Mouse (Mus musculus): ENCODE results near the gene Cask. TPM values are rescaled to one million over a fixed set of nuclear protein-coding genes. Genes with fewer than 3 reads are reported as not detected.

Gene Cask
- total and polyA plus RNA-seq, 2 experiments from 2014 or later, result 79.5 to 146 TPM

DNA sequence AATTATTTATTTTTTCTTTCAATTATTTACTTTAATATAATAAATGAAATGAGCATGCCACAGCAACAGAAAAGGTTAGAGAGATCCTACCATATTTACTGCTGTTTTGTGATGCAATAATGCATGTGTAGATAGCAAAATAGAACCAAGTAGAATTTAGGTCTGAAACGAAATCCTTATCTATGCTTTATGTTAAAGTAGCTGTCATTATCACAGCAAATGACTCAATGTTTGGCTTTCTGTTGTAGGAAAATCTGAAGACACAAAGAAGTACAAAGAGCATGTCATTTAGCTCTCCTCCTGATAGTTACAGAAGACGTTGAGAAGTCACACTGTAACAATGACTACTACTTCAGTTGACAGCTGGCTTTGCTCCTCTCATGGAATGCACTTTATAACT, 212.3 kb downstream of the Cask start:
- H3K4me3 ChIP-seq (ENCODE audit: low read depth, low read length), result no peak overlapping the region
- no peaks in the 10 kb centered on the region for H3K4me1 ChIP-seq (ENCODE audit: insufficient read depth, low read length)
- no peaks in the 10 kb centered on the region for H3K36me3 ChIP-seq (ENCODE audit: insufficient read depth, low read length)
- no peak for TF ChIP-seq CTCF (IDR thresholded peaks at IDR 0.05)
- H3K27me3 ChIP-seq (ENCODE audit: insufficient read depth, low read length), result no peaks in the 10 kb centered on the region
- DNase-seq (ENCODE audit: low spot score) (no peak), ATAC-seq (ENCODE audit: low FRiP score) (no peak)
- H3K27ac ChIP-seq (ENCODE audit: low read depth, low read length), result no peak overlapping the region
- WGBS, result 60% methylated on average over 2 of the region's 2 CpGs
- H3K9me3 ChIP-seq (ENCODE audit: low read length), result no peaks in the 10 kb centered on the region
- no peak overlapping the region for H3K4me2 ChIP-seq (ENCODE audit: low read depth, low read length, poor library complexity, severe bottlenecking)
- no peak overlapping the region for H3K9ac ChIP-seq (replicated peaks; ENCODE audit: low read length, poor library complexity, severe bottlenecking)

GRCm38 (mm10) chrX:13636398-13636797, 214.8 kb downstream of the Cask start:
- ATAC-seq (ENCODE audit: low FRiP score), result no peak
- no peak overlapping the region for H3K27ac ChIP-seq (ENCODE audit: low read depth, low read length)
- no peak overlapping the region for H3K4me3 ChIP-seq (ENCODE audit: low read depth, low read length)
- H3K36me3 ChIP-seq (ENCODE audit: insufficient read depth, low read length), result no peaks in the 10 kb centered on the region
- H3K4me2 ChIP-seq (ENCODE audit: low read depth, low read length, poor library complexity, severe bottlenecking), result no peak overlapping the region
- no peaks in the 10 kb centered on the region for H3K4me1 ChIP-seq (ENCODE audit: insufficient read depth, low read length)
- no peak for DNase-seq (ENCODE audit: low spot score)
- H3K9ac ChIP-seq (replicated peaks; ENCODE audit: low read length, poor library complexity, severe bottlenecking), result no peak overlapping the region
- no peaks in the 10 kb centered on the region for H3K27me3 ChIP-seq (ENCODE audit: insufficient read depth, low read length)
- no peak for TF ChIP-seq CTCF (IDR thresholded peaks at IDR 0.05)
- no peaks in the 10 kb centered on the region for H3K9me3 ChIP-seq (ENCODE audit: low read length)
- WGBS, result 88% methylated on average over 1 of the region's 1 CpGs

GRCm38 (mm10) chrX:13631599-13632283, 219.4 kb downstream of the Cask start, which contains the start of gene Gpr34:
Gene Gpr34 (plus strand): TSS chrX:13632089.
- no peak for TF ChIP-seq CTCF (IDR thresholded peaks at IDR 0.05)
- no peak within 1 kb of the TSS for H3K27ac ChIP-seq (ENCODE audit: low read depth, low read length)
- H3K4me2 ChIP-seq (ENCODE audit: low read depth, low read length, poor library complexity, severe bottlenecking), result no peak within 1 kb of the TSS
- DNase-seq (ENCODE audit: low spot score) (no peak), ATAC-seq (ENCODE audit: low FRiP score) (no peak)
- 76% methylated on average over 5 of the region's 5 CpGs for WGBS
- no peaks in the 10 kb centered on the region for H3K27me3 ChIP-seq (ENCODE audit: insufficient read depth, low read length)
- no peaks in the 10 kb centered on the region for H3K4me1 ChIP-seq (ENCODE audit: insufficient read depth, low read length)
- no peaks in the 10 kb centered on the region for H3K36me3 ChIP-seq (ENCODE audit: insufficient read depth, low read length)
- no peaks in the 10 kb centered on the region for H3K9me3 ChIP-seq (ENCODE audit: low read length)
- H3K9ac ChIP-seq (replicated peaks; ENCODE audit: low read length, poor library complexity, severe bottlenecking), result no peak within 1 kb of the TSS
- no peak within 1 kb of the TSS for H3K4me3 ChIP-seq (ENCODE audit: low read depth, low read length)

DNA sequence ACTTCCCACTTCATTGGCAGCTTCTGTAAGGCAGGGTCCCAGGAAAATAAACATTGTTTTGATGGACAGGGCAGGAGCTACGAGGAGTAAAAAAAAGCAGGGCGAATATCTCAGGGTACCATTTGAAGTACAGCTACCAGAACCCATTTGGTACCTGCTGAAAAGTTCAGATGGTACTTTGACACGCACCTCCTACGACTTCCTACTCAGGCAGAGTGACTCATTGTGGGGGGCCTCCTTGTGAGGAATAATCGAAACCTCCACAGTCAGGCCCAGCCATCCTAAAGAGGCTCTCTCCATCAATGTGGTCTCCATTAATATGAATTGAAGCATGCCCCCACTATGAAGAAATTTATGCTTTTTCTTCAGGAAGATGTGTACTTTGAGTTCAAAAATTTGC, 228.5 kb downstream of the Cask start:
- H3K27me3 ChIP-seq (ENCODE audit: insufficient read depth, low read length), result no peaks in the 10 kb centered on the region
- no peak overlapping the region for H3K4me2 ChIP-seq (ENCODE audit: low read depth, low read length, poor library complexity, severe bottlenecking)
- 86% methylated on average over 5 of the region's 5 CpGs for WGBS
- no peak overlapping the region for H3K27ac ChIP-seq (ENCODE audit: low read depth, low read length)
- H3K9ac ChIP-seq (replicated peaks; ENCODE audit: low read length, poor library complexity, severe bottlenecking), result no peak overlapping the region
- no peak overlapping the region for H3K4me3 ChIP-seq (ENCODE audit: low read depth, low read length)
- no peaks in the 10 kb centered on the region for H3K36me3 ChIP-seq (ENCODE audit: insufficient read depth, low read length)
- H3K4me1 ChIP-seq (ENCODE audit: insufficient read depth, low read length), result no peaks in the 10 kb centered on the region
- DNase-seq (ENCODE audit: low spot score) (no peak), ATAC-seq (ENCODE audit: low FRiP score) (no peak)
- TF ChIP-seq CTCF (IDR thresholded peaks at IDR 0.05), result no peak
- no peaks in the 10 kb centered on the region for H3K9me3 ChIP-seq (ENCODE audit: low read length)

- no peaks in the 10 kb centered on the region for H3K4me1 ChIP-seq (ENCODE audit: insufficient read depth, low read length)
- H3K27me3 ChIP-seq (ENCODE audit: insufficient read depth, low read length), result no peaks in the 10 kb centered on the region
- no peaks in the 10 kb centered on the region for H3K36me3 ChIP-seq (ENCODE audit: insufficient read depth, low read length)
- TF ChIP-seq CTCF (IDR thresholded peaks at IDR 0.05), result no peak
- ATAC-seq (ENCODE audit: low FRiP score) (no peak), DNase-seq (ENCODE audit: low spot score) (no peak)
- no peaks in the 10 kb centered on the region for H3K9me3 ChIP-seq (ENCODE audit: low read length)
- no peak overlapping the region for H3K9ac ChIP-seq (replicated peaks; ENCODE audit: low read length, poor library complexity, severe bottlenecking)
- H3K4me3 ChIP-seq (ENCODE audit: low read depth, low read length), result no peak overlapping the region
- no peak overlapping the region for H3K4me2 ChIP-seq (ENCODE audit: low read depth, low read length, poor library complexity, severe bottlenecking)
- H3K27ac ChIP-seq (ENCODE audit: low read depth, low read length), result no peak overlapping the region
- 90% methylated on average over 4 of the region's 4 CpGs for WGBS
Measured at GRCm38 (mm10) chrX:13621473-13621872, 229.7 kb downstream of the Cask start.

GRCm38 (mm10) chrX:13618476-13618875, 232.7 kb downstream of the Cask start:
- Histone ChIP-seq H3K9ac (replicated peaks; ENCODE audit: low read length, poor library complexity, severe bottlenecking) (no peak overlapping the region), H3K4me3 (ENCODE audit: low read depth, low read length) (no peak overlapping the region), H3K36me3 (ENCODE audit: insufficient read depth, low read length) (no peaks in the 10 kb centered on the region), H3K27me3 (ENCODE audit: insufficient read depth, low read length) (no peaks in the 10 kb centered on the region), H3K9me3 (ENCODE audit: low read length) (no peaks in the 10 kb centered on the region), H3K27ac (ENCODE audit: low read depth, low read length) (no peak overlapping the region), H3K4me2 (ENCODE audit: low read depth, low read length, poor library complexity, severe bottlenecking) (no peak overlapping the region), H3K4me1 (ENCODE audit: insufficient read depth, low read length) (no peaks in the 10 kb centered on the region)
- no peak for TF ChIP-seq CTCF (IDR thresholded peaks at IDR 0.05)
- WGBS, result 76% methylated on average over 4 of the region's 4 CpGs
- ATAC-seq (ENCODE audit: low FRiP score) (no peak), DNase-seq (ENCODE audit: low spot score) (no peak)

All from midbrain, postnatal 0 days (tissue).